Mouse (Mus musculus) heart, postnatal 0 days (tissue): ENCODE results near the gene Acsl5. TPM values are rescaled to one million over a fixed set of nuclear protein-coding genes. Genes with fewer than 3 reads are reported as not detected.

ENCODE experiments used
- ATAC-seq: fragments of 200-750 bp; cut with Nextera tagmentation; 2 replicates; pipeline ENCODE4 v1.8.0; 2017; ENCODE audit warnings: low read depth, moderate number of reproducible peaks, moderate library complexity; ENCODE audit not compliant: insufficient read depth
- DNase-seq: peaks from one replicate; pipeline ENCODE4 v3.0.0-alpha.2; 2016; ENCODE audit warnings: low spot score
- H3K27ac ChIP-seq: fragments of 300-500 bp; sonication (generic); 2 replicates; pipeline ENCODE4 v1.5.1; 2014; ENCODE audit warnings: low read depth, mild to moderate bottlenecking
- H3K27me3 ChIP-seq: fragments of 300-500 bp; sonication (generic); 2 replicates; pipeline ENCODE4 v1.6.1; 2014; ENCODE audit warnings: low read length, mixed read lengths; ENCODE audit not compliant: control insufficient read depth, insufficient read depth
- H3K36me3 ChIP-seq: fragments of 300-500 bp; sonication (generic); replicated peaks from 2 replicates; pipeline ENCODE4 v1.6.1; 2014; ENCODE audit warnings: low read length, mixed read lengths; ENCODE audit not compliant: control insufficient read depth, insufficient read depth
- H3K4me1 ChIP-seq: fragments of 300-500 bp; sonication (generic); 2 replicates; pipeline ENCODE4 v1.6.1; 2014; ENCODE audit warnings: antibody characterized with exemption; ENCODE audit not compliant: control insufficient read depth, insufficient read depth
- H3K4me2 ChIP-seq: fragments of 300-500 bp; sonication (generic); 2 replicates; pipeline ENCODE4 v1.6.1; 2014; ENCODE audit warnings: low read depth, mild to moderate bottlenecking, low read length, moderate library complexity
- H3K4me3 ChIP-seq: fragments of 300-500 bp; sonication (generic); 2 replicates; pipeline ENCODE4 v1.5.1; 2014; ENCODE audit warnings: low read depth, low read length
- H3K9ac ChIP-seq: fragments of 300-500 bp; sonication (generic); replicated peaks from 2 replicates; pipeline ENCODE4 v1.6.1; 2014; ENCODE audit warnings: low read depth, low read length, mixed read lengths
- H3K9me3 ChIP-seq: fragments of 300-500 bp; sonication (generic); replicated peaks from 2 replicates; pipeline ENCODE4 v1.6.1; 2016; ENCODE audit warnings: low read length; ENCODE audit not compliant: control insufficient read depth
- CTCF ChIP-seq: IDR thresholded peaks from 2 replicates; pipeline ENCODE4 v1.5.1; 2016; ENCODE audit warnings: antibody characterized with exemption, control low read depth, low read depth
- EP300 ChIP-seq: IDR thresholded peaks from 2 replicates; pipeline ENCODE4 v1.6.1; 2016; ENCODE audit warnings: antibody characterized with exemption, low read depth
- WGBS: fragments of 180-500 bp; shearing (Covaris S2); extraction: QIAGEN DNeasy Blood & Tissue Kit; methylation state at CpG from one replicate; pipeline ENCODE4 v1.1.7; 2014; 5-methylcytosine and 5-hydroxymethylcytosine counted together
- polyA plus RNA-seq: library from polyadenylated mRNA; unstranded; fragments of >200 nt; fragmentation: Nextera tagmentation; extraction: Ambion mirVana; gene quantifications from 2 replicates; pipeline ENCODE4 v1.2.1, GENCODE M21; 2015
- total RNA-seq: library from RNA; depleted of rRNA; stranded (reverse); fragments of >200 nt; gene quantifications from 2 replicates; pipeline ENCODE4 v1.2.3, GENCODE M21; 2014; ENCODE audit warnings: low replicate concordance

Acsl5 gene
- total and polyA plus RNA-seq, 2 experiments from 2014 or later = 15.8 to 28.1 TPM

- Histone ChIP-seq H3K4me3 (no peak overlapping the region), H3K36me3 (peaks cover 55% of the 10 kb centered on the region), H3K4me2 (no peak overlapping the region), H3K9me3 (no peaks in the 10 kb centered on the region), H3K4me1 (no peaks in the 10 kb centered on the region), H3K9ac (no peak overlapping the region), H3K27me3 (no peaks in the 10 kb centered on the region), H3K27ac (no peak overlapping the region)
- WGBS = 76% methylated on average over 3 of the region's 3 CpGs
- no peak for TF ChIP-seq CTCF
- TF ChIP-seq EP300 = no peak
- DNase-seq (no peak), ATAC-seq (no peak)
These were observed 43.8 kb downstream of the Acsl5 start for GRCm38 (mm10) chr19:55295556-55295955.

GRCm38 (mm10) chr19:55296301-55296700 is 44.6 kb downstream of the Acsl5 start:
- no peaks in the 10 kb centered on the region for H3K9me3 ChIP-seq
- DNase-seq = no peak
- H3K27ac ChIP-seq = no peak overlapping the region
- H3K4me1 ChIP-seq = no peaks in the 10 kb centered on the region
- no peaks in the 10 kb centered on the region for H3K27me3 ChIP-seq
- 92% methylated on average over 2 of the region's 2 CpGs for WGBS
- H3K36me3 ChIP-seq = peaks cover 55% of the 10 kb centered on the region
- no peak for ATAC-seq
- H3K9ac ChIP-seq = no peak overlapping the region
- no peak overlapping the region for H3K4me2 ChIP-seq
- no peak overlapping the region for H3K4me3 ChIP-seq
- TF ChIP-seq EP300 (no peak), CTCF (no peak)

GRCm38 (mm10) chr19:55297489-55297888 is 45.8 kb downstream of the Acsl5 start:
- no peaks in the 10 kb centered on the region for H3K27me3 ChIP-seq
- no peak for TF ChIP-seq EP300
- TF ChIP-seq CTCF = no peak
- no peaks in the 10 kb centered on the region for H3K4me1 ChIP-seq
- no peak overlapping the region for H3K4me3 ChIP-seq
- H3K9ac ChIP-seq = no peak overlapping the region
- H3K36me3 ChIP-seq = peaks cover 60% of the 10 kb centered on the region
- ATAC-seq = no peak
- no peak overlapping the region for H3K27ac ChIP-seq
- WGBS = 92% methylated on average over 2 of the region's 2 CpGs
- DNase-seq = no peak
- H3K4me2 ChIP-seq = no peak overlapping the region
- no peaks in the 10 kb centered on the region for H3K9me3 ChIP-seq

- 71% methylated on average over 5 of the region's 5 CpGs for WGBS
- TF ChIP-seq EP300 (no peak), CTCF (no peak)
- no peak overlapping the region for H3K4me3 ChIP-seq
- ATAC-seq = no peak
- H3K4me1 ChIP-seq = no peaks in the 10 kb centered on the region
- no peaks in the 10 kb centered on the region for H3K9me3 ChIP-seq
- no peak overlapping the region for H3K9ac ChIP-seq
- DNase-seq = no peak
- peaks cover 65% of the 10 kb centered on the region for H3K36me3 ChIP-seq
- no peak overlapping the region for H3K4me2 ChIP-seq
- H3K27me3 ChIP-seq = no peaks in the 10 kb centered on the region
- H3K27ac ChIP-seq = no peak overlapping the region
These were observed 46.2 kb downstream of the Acsl5 start for GRCm38 (mm10) chr19:55297961-55298360.

- H3K9me3 ChIP-seq = no peaks in the 10 kb centered on the region
- ATAC-seq = no peak
- H3K4me1 ChIP-seq = no peaks in the 10 kb centered on the region
- no peak overlapping the region for H3K27ac ChIP-seq
- no peaks in the 10 kb centered on the region for H3K27me3 ChIP-seq
- TF ChIP-seq EP300 (no peak), CTCF (no peak)
- no peak for DNase-seq
- WGBS = 86% methylated on average over 1 of the region's 1 CpGs
- H3K4me2 ChIP-seq = no peak overlapping the region
- no peak overlapping the region for H3K4me3 ChIP-seq
- H3K9ac ChIP-seq = no peak overlapping the region
- peaks cover 72% of the 10 kb centered on the region for H3K36me3 ChIP-seq
These were observed 47.6 kb downstream of the Acsl5 start for GRCm38 (mm10) chr19:55299378-55299777.

- TF ChIP-seq EP300 (no peak), CTCF (no peak)
- Histone ChIP-seq H3K36me3 (peaks cover 66% of the 10 kb centered on the region), H3K9ac (no peak overlapping the region), H3K27me3 (no peaks in the 10 kb centered on the region), H3K27ac (no peak overlapping the region), H3K4me3 (no peak overlapping the region), H3K9me3 (no peaks in the 10 kb centered on the region), H3K4me2 (no peak overlapping the region), H3K4me1 (no peaks in the 10 kb centered on the region)
- no peak for DNase-seq
- no peak for ATAC-seq
- WGBS = 84% methylated on average over 3 of the region's 3 CpGs
These were observed 48.8 kb downstream of the Acsl5 start for GRCm38 (mm10) chr19:55300525-55300924.
